Mouse (Mus musculus): ENCODE data around the gene Upf3b. TPM values are rescaled to one million over a fixed set of nuclear protein-coding genes. Genes with fewer than 3 reads are reported as not detected.
"Not testable (repeated sequence)": the region's sequence is repeated elsewhere in the genome, so short reads cannot be mapped to it uniquely, and the experiment has no call there.

Gene Upf3b
- polyA plus RNA-seq (2014; fragmentation: Nextera tagmentation; extraction: Ambion mirVana), result 15.0 and 16.2 TPM in 2 replicates

GRCm38 (mm10) chrX:37110193-37110880 is at the start of gene Upf3b:
Gene Upf3b, minus strand, starts transcription at chrX:37110322.
- Histone ChIP-seq H3K4me3 (ENCODE audit: low read depth, low read length) (peak within 1 kb of the TSS; percentile 57), H3K9ac (ENCODE audit: low read depth, low read length) (peak within 1 kb of the TSS; percentile 44), H3K9me3 (replicated peaks; ENCODE audit: control insufficient read depth, low read length) (no peaks in the 10 kb centered on the region), H3K36me3 (ENCODE audit: control insufficient read depth, insufficient read depth, low read length) (no peaks in the 10 kb centered on the region), H3K4me1 (ENCODE audit: control insufficient read depth, insufficient read depth, low read length) (no peaks in the 10 kb centered on the region), H3K27ac (ENCODE audit: low read depth, low read length) (peak within 1 kb of the TSS; percentile 74), H3K4me2 (peak within 1 kb of the TSS; percentile 59), H3K27me3 (ENCODE audit: control insufficient read depth, insufficient read depth, low read length) (no peaks in the 10 kb centered on the region)
- peak; percentile 98 for ATAC-seq (replicated peaks; ENCODE audit: insufficient number of reproducible peaks, low FRiP score, low TSS enrichment)
- 14% methylated on average over 30 of the region's 30 CpGs for WGBS (ENCODE audit: insufficient replicate concordance)

GRCm38 (mm10) chrX:37157839-37158238 is 47.7 kb upstream of the Upf3b start:
- Histone ChIP-seq H3K4me2 (no peak overlapping the region), H3K4me3 (ENCODE audit: low read depth, low read length) (no peak overlapping the region), H3K9me3 (replicated peaks; ENCODE audit: control insufficient read depth, low read length) (no peaks in the 10 kb centered on the region), H3K36me3 (ENCODE audit: control insufficient read depth, insufficient read depth, low read length) (no peaks in the 10 kb centered on the region), H3K9ac (ENCODE audit: low read depth, low read length) (no peak overlapping the region), H3K27ac (ENCODE audit: low read depth, low read length) (no peak overlapping the region), H3K27me3 (ENCODE audit: control insufficient read depth, insufficient read depth, low read length) (no peaks in the 10 kb centered on the region), H3K4me1 (ENCODE audit: control insufficient read depth, insufficient read depth, low read length) (no peaks in the 10 kb centered on the region)
- WGBS (ENCODE audit: insufficient replicate concordance), result 53% methylated on average over 4 of the region's 4 CpGs
- ATAC-seq (replicated peaks; ENCODE audit: insufficient number of reproducible peaks, low FRiP score, low TSS enrichment), result no peak

DNA sequence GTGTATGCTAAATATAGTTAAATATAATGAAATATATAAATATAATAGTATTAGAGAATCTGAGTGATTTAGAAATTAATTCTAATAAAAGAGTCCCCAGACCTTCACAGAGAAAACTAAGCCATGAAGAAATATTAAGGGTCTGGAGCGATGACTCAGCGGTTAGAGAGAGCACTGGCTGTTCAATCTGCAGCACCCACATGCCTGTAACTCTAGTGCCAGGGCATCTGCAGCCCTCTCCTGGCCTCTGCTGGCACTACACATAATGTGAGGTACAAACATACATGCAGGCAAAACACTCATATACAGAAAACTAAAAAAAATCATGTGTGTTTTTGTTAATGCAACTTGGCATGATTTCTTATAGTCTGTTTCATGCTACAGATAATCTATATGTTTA is 34.8 kb upstream of the Upf3b start:
- H3K36me3 ChIP-seq (ENCODE audit: control insufficient read depth, insufficient read depth, low read length), result 0 out of 2 replicates have a peak, but pooled peaks cover 5% of the 10 kb centered on the region
- WGBS (ENCODE audit: insufficient replicate concordance), result 93% methylated on average over 2 of the region's 2 CpGs
- H3K4me2 ChIP-seq, result no peak overlapping the region
- no peak overlapping the region for H3K4me3 ChIP-seq (ENCODE audit: low read depth, low read length)
- H3K27me3 ChIP-seq (ENCODE audit: control insufficient read depth, insufficient read depth, low read length), result no peaks in the 10 kb centered on the region
- no peak overlapping the region for H3K9ac ChIP-seq (ENCODE audit: low read depth, low read length)
- no peaks in the 10 kb centered on the region for H3K9me3 ChIP-seq (replicated peaks; ENCODE audit: control insufficient read depth, low read length)
- no peak overlapping the region for H3K27ac ChIP-seq (ENCODE audit: low read depth, low read length)
- H3K4me1 ChIP-seq (ENCODE audit: control insufficient read depth, insufficient read depth, low read length), result no peaks in the 10 kb centered on the region
- no peak for ATAC-seq (replicated peaks; ENCODE audit: insufficient number of reproducible peaks, low FRiP score, low TSS enrichment)

- H3K9ac ChIP-seq (ENCODE audit: low read depth, low read length); H3K4me2 ChIP-seq; H3K27me3 ChIP-seq (ENCODE audit: control insufficient read depth, insufficient read depth, low read length); H3K36me3 ChIP-seq (ENCODE audit: control insufficient read depth, insufficient read depth, low read length); H3K4me3 ChIP-seq (ENCODE audit: low read depth, low read length); H3K9me3 ChIP-seq (replicated peaks; ENCODE audit: control insufficient read depth, low read length); H3K4me1 ChIP-seq (ENCODE audit: control insufficient read depth, insufficient read depth, low read length); ATAC-seq (replicated peaks; ENCODE audit: insufficient number of reproducible peaks, low FRiP score, low TSS enrichment); H3K27ac ChIP-seq (ENCODE audit: low read depth, low read length): not testable (repeated sequence)
- WGBS (ENCODE audit: insufficient replicate concordance), result 54% methylated on average over 2 of the region's 4 CpGs
These were observed 34.4 kb upstream of the Upf3b start for GRCm38 (mm10) chrX:37144498-37144897.

GRCm38 (mm10) chrX:37141732-37142131 is 31.6 kb upstream of the Upf3b start:
- Histone ChIP-seq H3K27ac (ENCODE audit: low read depth, low read length) (no peak overlapping the region), H3K9ac (ENCODE audit: low read depth, low read length) (no peak overlapping the region), H3K4me1 (ENCODE audit: control insufficient read depth, insufficient read depth, low read length) (no peaks in the 10 kb centered on the region), H3K4me2 (no peak overlapping the region), H3K27me3 (ENCODE audit: control insufficient read depth, insufficient read depth, low read length) (no peaks in the 10 kb centered on the region), H3K36me3 (ENCODE audit: control insufficient read depth, insufficient read depth, low read length) (0 out of 2 replicates have a peak, but pooled peaks cover 4% of the 10 kb centered on the region), H3K4me3 (ENCODE audit: low read depth, low read length) (no peak overlapping the region), H3K9me3 (replicated peaks; ENCODE audit: control insufficient read depth, low read length) (no peaks in the 10 kb centered on the region)
- no peak for ATAC-seq (replicated peaks; ENCODE audit: insufficient number of reproducible peaks, low FRiP score, low TSS enrichment)
- 76% methylated on average over 3 of the region's 3 CpGs for WGBS (ENCODE audit: insufficient replicate concordance)

GRCm38 (mm10) chrX:37126671-37127358 is 16.7 kb upstream of the Upf3b start, which contains the start of gene Nkap:
Gene Nkap, plus strand, starts transcription at chrX:37126795.
- H3K27me3 ChIP-seq (ENCODE audit: control insufficient read depth, insufficient read depth, low read length), result no peaks in the 10 kb centered on the region
- H3K9ac ChIP-seq (ENCODE audit: low read depth, low read length), result peak within 1 kb of the TSS; percentile 85
- no peaks in the 10 kb centered on the region; the same call in 1 of the 2 replicates for H3K4me1 ChIP-seq (ENCODE audit: control insufficient read depth, insufficient read depth, low read length)
- peak within 1 kb of the TSS; percentile 61 for H3K4me3 ChIP-seq (ENCODE audit: low read depth, low read length)
- H3K9me3 ChIP-seq (replicated peaks; ENCODE audit: control insufficient read depth, low read length), result no peaks in the 10 kb centered on the region
- H3K4me2 ChIP-seq, result peak within 1 kb of the TSS; percentile 66
- peak within 1 kb of the TSS; percentile 65 for H3K27ac ChIP-seq (ENCODE audit: low read depth, low read length)
- no peaks in the 10 kb centered on the region for H3K36me3 ChIP-seq (ENCODE audit: control insufficient read depth, insufficient read depth, low read length)
- WGBS (ENCODE audit: insufficient replicate concordance), result 12% methylated on average over 58 of the region's 58 CpGs
- peak; percentile 63; the same call in 1 of the 2 replicates for ATAC-seq (replicated peaks; ENCODE audit: insufficient number of reproducible peaks, low FRiP score, low TSS enrichment)

DNA sequence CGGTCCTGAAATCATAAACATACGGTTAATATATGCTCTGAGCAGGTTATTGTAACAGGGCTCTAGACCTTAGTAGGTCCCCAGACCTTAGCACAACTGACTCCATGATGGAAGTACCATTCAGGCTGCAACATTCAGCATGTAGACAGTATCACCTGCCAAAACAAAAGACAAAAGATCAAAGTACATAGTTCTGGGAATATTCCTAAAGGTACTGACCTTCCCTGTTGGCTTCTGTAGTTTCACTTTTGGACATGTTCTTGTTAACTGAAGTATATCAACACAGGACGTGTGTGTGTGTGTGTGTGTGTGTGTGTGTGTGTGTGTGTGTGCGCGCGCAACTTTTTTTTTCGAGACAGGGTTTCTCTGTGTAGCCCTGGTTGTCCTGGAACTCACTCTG is 15.4 kb upstream of the Upf3b start:
- whole genome bisulfite sequencing (ENCODE audit: insufficient replicate concordance), result 83% methylated on average over 7 of the region's 7 CpGs
- ATAC-seq (replicated peaks; ENCODE audit: insufficient number of reproducible peaks, low FRiP score, low TSS enrichment), result no peak

GRCm38 (mm10) chrX:37120212-37120611 is 10.1 kb upstream of the Upf3b start:
- Histone ChIP-seq H3K27me3 (ENCODE audit: control insufficient read depth, insufficient read depth, low read length) (peaks cover 4% of the 10 kb centered on the region; the same call in 1 of the 2 replicates), H3K4me1 (ENCODE audit: control insufficient read depth, insufficient read depth, low read length) (no peaks in the 10 kb centered on the region), H3K4me3 (ENCODE audit: low read depth, low read length) (no peak overlapping the region), H3K9ac (ENCODE audit: low read depth, low read length) (no peak overlapping the region), H3K4me2 (no peak overlapping the region), H3K9me3 (replicated peaks; ENCODE audit: control insufficient read depth, low read length) (no peaks in the 10 kb centered on the region), H3K36me3 (ENCODE audit: control insufficient read depth, insufficient read depth, low read length) (no peaks in the 10 kb centered on the region), H3K27ac (ENCODE audit: low read depth, low read length) (no peak overlapping the region)
- ATAC-seq (replicated peaks; ENCODE audit: insufficient number of reproducible peaks, low FRiP score, low TSS enrichment), result no peak
- WGBS (ENCODE audit: insufficient replicate concordance), result 57% methylated on average over 5 of the region's 5 CpGs

More for the DNA sequence above, 15.4 kb upstream of the Upf3b start:
- H3K4me3 ChIP-seq (ENCODE audit: low read depth, low read length), result no peak overlapping the region
- H3K27ac ChIP-seq (ENCODE audit: low read depth, low read length), result no peak overlapping the region
- H3K9me3 ChIP-seq (replicated peaks; ENCODE audit: control insufficient read depth, low read length), result no peaks in the 10 kb centered on the region
- H3K9ac ChIP-seq (ENCODE audit: low read depth, low read length), result no peak overlapping the region
- no peaks in the 10 kb centered on the region for H3K27me3 ChIP-seq (ENCODE audit: control insufficient read depth, insufficient read depth, low read length)
- H3K4me1 ChIP-seq (ENCODE audit: control insufficient read depth, insufficient read depth, low read length), result no peaks in the 10 kb centered on the region; the same call in 1 of the 2 replicates
- H3K36me3 ChIP-seq (ENCODE audit: control insufficient read depth, insufficient read depth, low read length), result no peaks in the 10 kb centered on the region
- no peak overlapping the region for H3K4me2 ChIP-seq

Measured in heart, embryonic 11.5 days (tissue).